Mouse (Mus musculus) bone marrow macrophage, adult 2 months (primary cell): ENCODE results near the gene Phpt1.

Experiments used
- CTCF ChIP-seq: IDR thresholded peaks from 2 replicates; pipeline ENCODE4 v1.5.1; 2012; ENCODE audit warnings: low read depth, mild to moderate bottlenecking, low read length, moderate library complexity
- POLR2A ChIP-seq: IDR thresholded peaks from 2 replicates; pipeline ENCODE4 v1.6.1; 2012; ENCODE audit warnings: mild to moderate bottlenecking, low read depth, low read length, borderline replicate concordance

DNA sequence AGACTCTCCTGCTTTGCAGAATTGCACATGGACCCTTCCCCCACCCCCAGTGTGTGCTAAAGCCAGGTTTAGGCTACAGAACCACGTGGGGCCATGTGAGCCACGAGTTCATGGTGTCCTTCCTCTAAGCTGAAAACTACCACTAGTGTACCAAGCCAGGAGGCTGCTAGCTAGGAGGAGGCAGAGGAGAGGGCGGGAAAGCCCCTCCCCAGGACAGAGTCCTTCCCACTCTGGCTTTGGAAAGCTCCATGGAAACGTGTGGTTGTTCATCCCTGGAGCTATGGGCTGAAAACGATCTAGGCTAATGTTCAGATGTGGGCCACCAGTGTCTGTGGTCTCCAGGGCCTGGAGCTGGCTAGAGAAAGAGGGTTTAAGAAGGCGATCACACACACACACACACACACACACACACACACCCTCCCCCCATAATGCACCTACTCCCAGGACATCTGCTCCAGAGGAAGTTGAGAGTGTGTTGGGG, 5.6 kb upstream of the Phpt1 start:
- TF ChIP-seq CTCF (no peak), POLR2A (no peak)
